Mouse (Mus musculus) embryo, embryonic 9.5 days (tissue): ENCODE measurements around the gene Capn9.

Experiments
- DNase-seq: peaks from one replicate; pipeline ENCODE4 v3.0.0-alpha.2; 2017; ENCODE audit errors: extremely low spot score

Capn9 gene

DNA sequence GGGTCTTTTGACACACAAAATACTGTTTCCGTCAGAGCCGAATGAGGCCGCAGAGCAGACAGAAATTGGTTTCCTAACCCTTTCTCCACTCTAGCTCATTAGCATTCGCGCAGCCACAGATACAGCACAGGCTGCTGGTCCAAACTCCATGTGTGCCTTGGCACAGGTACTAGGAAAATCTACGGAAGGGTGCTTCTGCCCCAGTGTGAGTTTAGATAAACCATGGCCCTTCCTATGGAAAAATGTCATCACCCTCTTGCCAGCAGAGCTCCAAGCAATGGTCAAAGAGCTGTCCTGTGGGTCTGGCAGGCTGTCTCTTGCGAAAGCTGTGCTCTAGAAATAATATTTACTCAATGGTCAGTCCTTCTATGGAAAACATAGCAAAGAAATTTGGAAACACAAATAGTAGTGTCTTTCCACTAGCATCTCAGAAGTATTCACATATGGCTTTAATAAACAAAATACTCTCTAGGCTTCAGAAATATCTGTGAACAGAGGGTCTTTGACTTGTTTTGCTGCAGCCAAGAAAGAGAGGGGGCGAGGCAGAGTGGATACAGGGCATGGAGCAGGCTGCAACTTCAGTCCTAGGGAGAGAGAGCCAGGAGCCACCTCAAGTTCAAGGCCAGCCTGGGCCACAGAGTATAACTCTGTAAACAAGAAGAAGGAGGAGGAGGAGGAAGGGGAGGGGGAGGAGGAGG is 4.0 kb upstream of the Capn9 start:
- no peak for DNase-seq

DNA sequence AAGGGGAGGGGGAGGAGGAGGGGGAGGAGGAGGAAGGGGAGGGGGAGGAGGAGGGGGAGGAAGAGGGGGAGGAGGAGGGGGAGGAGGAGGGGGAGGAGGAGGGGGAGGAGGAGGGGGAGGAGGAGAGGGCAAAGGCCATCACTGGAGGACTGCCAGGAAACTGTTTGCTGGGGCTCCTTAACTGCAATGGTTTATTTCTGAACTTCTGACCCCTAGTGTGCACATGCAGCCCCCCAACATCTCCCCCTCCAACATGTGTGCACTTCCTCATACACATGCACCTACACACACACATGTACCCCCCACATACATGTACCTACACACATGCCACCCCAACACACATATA is 3.5 kb upstream of the Capn9 start:
- no peak for DNase-seq

DNA sequence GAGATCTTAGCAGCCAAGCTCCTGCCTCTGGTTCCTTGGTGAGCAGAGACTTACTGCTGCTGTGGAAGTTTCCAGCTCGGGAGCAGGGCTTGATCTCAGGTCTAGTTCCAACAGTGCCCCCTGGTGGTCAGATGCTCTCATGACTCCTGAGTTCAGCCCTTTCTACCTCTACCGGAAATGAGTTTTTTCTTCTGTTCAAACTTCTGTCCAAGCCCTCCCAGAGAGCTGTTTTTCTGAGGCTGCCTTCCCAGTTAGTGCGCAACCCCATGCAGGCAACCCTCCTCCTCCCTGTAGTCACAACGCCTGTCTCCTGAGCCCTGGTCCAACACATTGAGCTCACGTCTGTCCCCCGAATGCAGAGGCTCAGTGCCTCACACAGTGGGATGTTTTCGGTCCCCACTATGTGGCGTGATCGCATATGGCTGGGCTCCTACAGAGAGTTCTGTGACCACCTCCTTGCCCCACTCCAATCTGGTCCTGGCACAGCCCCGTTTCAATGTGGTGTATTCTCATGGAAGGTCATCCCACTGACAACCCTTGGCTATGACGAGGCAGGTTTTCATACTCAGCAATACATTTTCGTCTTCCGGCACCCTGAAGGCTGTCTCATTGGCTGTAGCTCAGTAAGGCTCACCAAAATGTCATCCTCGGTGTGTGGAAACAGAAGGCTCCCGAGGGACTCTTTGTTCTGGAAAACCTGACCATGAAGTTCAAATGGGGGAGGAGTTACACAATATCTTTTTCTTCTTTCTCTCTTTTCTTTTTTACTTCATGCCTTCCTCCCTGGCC is 2.2 kb upstream of the Capn9 start:
- DNase-seq = peak; percentile 86

DNA sequence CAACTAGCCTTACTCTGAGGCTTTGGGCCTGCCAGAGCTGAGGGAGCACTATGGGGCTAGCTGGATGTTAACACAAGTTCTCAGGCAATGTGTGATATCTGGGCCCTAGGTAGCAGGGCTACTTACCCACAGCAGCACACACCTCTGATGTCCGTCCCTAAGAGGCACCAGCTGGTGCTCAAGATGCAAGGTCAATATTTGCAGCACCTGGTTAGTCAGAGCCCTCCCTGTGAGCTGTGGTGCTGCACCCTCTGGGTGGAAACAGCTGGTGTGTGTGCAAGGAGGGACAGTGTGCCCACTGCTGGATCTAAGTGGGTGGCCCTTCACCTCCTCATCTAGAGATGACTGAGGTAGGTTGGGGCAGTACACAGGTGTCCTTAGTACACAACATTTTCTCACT is 840 bp downstream of the Capn9 start:
- no peak for DNase-seq

DNA sequence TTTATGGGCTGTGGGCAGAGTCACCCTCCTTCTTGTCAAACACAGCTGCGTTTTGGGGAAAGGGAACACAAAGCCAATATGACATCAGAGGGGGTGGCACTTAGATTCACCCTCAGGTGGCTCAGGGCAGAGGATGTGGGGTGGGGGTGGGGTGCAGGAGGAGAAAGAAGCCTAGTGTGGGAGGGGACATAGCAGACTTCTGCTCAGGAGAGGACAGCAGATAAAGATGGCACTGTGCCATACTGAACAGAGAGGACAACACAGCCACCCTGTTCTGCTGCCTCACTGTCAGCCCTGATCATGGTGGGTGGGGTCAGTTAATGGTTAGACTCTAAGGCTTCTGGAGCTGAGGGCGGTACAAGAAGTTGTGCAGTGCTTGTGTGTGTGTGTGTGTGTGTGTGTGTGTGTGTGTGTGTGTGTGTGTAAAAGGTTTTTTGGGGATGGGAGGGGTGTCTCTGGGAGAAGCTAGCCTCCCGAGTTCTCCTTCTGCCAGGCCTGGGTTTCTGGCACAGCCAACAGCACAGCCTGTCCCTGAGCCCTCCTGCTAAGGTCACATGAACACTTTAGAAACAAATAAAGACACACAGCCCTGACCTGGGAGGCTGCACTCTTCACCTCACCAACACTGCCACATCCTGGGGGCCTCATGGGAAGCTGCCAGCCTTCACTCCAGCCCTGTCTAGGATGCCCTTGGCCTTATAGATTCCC is 10.0 kb downstream of the Capn9 start:
- DNase-seq = no peak

DNA sequence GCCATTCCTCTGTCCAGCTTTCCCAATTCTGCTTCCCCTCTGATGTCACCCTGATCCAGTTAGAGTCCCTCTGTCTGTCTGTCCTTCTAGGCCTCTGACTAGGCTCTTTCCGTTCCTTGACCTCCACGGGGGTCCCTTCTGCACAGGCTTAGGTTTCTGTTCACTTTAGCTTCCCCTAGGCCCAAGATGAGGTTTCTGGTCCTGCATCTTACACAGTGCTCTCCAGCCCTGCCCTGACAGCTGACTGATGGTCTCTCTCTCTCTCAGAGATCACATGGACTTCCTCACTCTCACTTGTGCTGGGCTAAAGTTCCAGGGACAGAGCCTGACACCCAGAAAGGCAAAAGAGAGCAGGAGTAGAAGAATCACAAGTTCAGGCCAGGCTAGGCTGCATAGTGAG is 10.6 kb downstream of the Capn9 start:
- DNase-seq = no peak

DNA sequence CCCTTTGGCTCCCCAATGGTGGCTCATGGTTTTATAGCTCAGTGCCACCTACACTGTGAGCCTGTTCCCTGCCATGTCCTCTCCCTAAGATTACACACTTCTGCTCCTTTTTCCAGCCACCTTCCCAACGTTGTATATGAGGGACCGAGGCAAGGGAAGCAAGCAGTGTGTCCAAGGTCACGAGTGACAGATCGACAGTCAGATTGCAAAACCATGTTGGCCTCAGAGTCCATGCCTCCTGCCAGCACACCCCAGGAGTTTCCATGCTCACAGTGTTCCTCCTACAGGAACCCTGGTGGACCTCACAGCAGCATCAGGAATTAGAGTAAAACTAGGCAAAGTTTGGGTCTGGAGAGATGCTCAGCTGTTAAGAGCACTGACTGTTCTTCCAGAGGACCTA is 13.5 kb downstream of the Capn9 start:
- no peak for DNase-seq

DNA sequence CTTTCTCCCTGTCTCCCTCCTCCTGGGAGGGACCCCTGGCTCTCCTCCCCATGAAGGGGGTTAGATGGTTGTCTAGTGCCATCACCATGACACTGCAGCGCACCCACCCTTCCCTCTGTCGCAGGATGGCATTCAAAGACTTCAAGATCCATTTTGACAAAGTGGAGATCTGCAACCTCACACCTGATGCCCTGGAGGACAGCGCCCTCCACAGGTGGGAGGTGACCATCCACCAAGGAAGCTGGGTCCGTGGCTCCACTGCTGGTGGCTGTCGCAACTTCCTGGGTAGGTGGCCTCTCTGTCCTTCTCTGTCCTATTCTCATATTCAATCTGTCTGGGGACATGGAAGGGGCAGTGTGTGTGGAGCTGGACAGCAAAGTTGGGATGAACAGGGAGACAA is 28.2 kb downstream of the Capn9 start:
- no peak for DNase-seq

DNA sequence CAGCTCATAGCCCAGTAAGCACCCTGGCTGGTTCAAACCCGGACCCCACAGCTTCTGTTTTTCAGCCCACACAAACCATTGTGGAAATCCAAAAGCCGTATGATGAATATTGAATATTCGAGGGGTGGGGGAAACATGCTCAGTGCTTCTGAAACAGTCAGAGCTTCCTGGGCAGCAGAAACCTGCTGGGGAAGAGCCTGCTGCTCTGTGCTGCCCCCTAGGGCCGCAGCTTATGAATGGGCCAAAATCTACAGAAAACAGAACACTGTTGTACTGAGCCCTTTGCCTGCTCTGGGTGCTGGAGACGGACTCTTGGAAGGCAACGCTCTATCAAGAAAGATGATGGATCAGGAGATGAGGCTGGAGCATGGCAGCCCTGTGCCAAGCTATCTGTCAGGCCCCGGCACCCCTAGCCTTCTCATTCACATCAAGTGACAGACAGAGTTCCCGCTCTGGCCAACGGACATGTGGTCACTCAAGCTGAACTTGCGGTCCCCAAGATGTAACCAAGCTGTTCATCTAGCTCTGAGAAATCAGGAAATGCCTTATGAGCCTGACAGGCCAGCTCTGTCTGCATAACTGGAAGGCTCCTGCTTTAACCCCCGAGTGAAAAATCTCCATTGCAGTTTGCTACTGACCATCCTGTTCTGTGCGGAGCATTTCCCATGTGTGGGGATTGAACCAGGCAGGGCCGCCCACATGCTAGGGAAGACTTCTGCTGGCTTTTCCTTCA is 32.5 kb downstream of the Capn9 start:
- DNase-seq = no peak

DNA sequence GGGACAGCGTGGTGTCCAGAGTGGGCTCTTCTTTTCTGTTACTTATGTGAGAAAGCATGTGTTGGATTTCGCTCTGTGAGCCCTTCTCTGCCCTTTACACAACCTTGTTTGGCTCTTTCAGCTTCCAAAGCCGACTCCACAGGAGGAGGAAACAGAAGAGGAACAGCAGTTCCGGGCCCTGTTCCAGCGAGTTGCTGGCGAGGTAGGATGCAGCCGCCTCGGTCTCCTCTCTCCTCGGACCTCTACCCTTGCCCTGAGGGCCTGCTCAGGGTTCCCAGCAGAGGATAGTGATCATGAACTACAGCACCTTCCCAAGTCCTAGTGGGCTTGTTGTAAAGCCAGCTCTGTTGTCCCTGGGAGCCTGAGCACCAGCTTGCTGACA is 33.1 kb downstream of the Capn9 start:
- no peak for DNase-seq

DNA sequence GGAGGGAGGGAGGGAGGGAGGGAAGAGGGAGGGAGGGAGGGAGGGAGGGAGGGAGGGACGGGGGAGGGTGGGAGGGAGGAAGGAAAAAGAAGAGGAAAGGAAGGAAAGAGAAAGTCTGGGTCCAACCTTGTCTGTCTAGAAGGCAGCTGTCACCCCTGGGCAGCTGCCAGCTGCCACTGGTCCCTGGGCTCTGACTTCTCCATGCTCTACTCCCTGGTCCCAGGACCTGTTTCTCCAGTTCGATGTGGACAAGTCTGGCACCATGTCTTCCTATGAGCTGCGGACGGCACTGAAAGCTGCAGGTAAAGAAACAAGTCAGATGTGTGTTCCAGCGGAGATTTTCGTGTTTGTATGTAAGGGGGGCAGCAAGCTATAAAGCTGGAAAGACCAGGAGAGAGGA is 38.4 kb downstream of the Capn9 start:
- DNase-seq = no peak

DNA sequence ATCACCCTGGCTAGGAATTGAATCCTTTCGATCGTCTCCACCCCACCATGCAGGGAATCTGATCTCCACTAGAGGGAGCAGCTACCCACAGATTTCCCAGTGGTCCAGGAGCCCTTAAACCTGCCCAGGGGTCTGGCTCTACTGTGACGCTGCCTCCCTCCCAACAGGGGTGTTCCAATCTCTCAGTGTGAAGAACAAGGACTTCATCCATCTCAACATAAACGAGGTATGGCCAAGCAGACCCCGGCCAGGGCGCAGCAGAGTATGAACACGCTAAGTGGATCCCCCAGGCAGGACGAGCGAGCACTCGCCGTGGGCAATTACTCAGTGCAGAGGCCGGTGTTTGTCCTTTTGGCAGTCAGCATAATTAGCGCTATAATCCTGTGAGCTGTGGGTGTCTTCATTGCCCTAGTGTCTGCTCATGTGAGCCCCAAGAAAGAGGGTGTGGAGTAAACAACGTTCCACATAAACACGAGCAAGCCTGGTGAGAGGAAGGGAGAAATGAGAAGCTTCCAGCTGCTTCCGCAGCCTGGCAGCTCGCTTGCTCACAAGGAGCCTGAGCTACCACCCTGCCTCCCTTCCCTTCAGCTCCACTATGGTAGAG is 41.5 kb downstream of the Capn9 start:
- DNase-seq = peak; percentile 73

DNA sequence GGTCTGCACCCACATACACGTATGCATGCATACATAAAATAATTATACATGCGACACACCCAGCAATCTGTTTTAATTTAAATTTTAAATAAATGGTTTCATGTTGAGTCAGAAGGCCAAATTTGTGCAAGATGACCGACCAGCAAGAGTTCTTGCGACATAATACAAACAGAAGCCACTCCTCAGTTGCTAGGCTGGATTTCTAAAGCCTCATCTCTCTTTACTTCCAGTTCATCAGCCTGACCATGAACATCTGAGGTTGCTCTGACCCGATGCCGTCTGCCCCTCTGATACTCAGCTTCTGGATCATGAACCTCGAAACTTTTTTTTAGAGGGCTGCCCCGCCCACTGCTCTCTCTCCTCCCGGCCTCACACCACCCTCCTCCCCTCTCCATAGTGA is 42.3 kb downstream of the Capn9 start:
- DNase-seq = no peak

DNA sequence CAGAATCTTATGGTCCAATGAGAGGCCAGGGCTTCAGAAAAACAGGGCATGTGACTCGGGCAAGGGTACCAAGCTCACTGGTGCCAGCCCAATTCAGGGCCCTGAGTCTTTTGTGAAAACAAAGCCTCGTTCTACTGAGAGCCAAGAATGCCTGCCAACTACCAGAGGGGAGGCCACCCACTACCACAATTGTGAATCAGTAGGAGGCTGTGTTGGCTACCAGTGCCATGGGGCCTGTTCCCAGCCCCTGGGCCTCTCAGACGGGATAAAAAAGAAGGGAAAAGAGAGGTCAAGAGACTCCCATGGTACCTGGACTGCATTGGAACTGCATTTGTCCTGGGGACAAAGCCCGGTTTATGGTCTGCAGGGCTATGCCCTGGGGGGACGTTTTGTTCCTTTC is 45.3 kb downstream of the Capn9 start:
- DNase-seq = no peak

DNA sequence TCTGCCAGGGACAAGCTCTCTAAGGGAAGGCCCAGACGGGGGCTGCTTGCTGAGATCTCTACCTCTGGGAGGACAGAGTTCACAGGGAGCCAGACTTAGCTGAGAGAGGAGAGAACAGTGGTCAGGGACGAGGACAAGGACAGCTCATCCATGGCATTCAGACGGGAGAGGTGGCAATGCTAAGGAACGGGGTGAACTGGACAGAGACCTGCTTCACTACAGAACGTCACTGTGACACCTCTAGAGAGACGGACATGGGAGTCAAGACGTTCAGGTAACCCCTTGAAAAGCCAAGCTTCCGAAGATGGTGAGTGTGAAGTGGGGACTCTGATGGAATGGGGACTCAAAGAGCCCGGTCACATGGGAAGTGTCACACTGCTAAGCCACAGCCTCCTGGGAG is 50.3 kb downstream of the Capn9 start:
- no peak for DNase-seq

DNA sequence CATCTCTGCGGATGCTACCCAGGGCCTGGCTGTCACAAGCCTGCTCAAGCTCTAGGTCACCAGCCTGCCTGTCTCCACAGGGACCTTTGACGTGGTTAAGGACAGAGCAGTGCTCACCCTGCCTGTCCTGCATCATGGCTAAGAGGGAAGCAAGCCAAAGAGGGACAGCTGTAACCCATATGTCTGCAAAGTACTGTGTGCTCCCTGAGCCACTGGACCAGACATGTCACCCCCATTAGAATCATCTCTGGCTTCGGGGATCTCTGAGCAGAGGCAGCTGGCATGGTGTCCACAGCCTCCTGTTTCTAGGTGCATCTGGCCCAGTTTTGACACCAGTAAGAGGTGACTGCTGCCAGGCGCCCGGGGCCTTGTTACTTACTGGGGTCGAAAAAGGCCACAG is 54.6 kb downstream of the Capn9 start:
- no peak for DNase-seq

DNA sequence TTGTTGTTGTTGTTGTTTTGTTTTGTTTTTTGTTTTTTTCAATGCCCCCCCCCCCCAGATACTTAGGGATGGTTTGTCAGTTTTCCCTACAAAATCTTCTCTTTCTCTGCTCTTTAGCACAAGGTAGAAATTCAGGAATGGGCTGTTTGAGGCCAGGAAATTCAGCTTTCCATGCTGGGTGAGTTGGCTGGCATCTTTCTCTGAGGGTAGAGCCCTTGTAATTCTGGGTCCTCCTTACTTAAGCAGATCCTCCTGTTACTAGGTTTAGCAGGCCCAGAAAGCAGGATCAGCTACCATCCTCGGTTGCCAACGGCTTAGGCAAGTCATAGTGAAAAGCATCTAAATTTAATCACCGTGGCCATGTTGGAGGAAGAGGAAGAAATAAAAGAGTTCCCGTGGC is 55.0 kb downstream of the Capn9 start:
- DNase-seq = no peak

DNA sequence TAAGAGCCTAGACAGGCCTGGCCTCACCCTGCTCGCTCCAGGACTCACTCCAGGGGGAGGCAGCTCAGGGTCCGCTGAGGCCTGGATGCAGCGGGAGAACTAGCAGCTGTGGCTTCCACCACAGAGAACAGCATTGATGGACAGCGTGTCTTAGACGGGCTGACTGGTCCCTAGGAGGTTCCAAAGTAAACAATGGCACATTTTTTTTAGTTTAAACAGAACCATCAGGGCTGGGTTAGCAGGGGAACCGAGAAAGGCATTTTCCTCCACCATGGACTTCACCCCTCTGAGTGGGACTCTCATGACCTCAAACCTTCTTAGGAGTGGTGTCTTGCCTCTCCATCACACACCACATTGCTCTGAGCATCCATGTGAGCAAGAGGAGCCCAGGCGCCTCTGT is 56.1 kb downstream of the Capn9 start:
- DNase-seq = no peak

DNA sequence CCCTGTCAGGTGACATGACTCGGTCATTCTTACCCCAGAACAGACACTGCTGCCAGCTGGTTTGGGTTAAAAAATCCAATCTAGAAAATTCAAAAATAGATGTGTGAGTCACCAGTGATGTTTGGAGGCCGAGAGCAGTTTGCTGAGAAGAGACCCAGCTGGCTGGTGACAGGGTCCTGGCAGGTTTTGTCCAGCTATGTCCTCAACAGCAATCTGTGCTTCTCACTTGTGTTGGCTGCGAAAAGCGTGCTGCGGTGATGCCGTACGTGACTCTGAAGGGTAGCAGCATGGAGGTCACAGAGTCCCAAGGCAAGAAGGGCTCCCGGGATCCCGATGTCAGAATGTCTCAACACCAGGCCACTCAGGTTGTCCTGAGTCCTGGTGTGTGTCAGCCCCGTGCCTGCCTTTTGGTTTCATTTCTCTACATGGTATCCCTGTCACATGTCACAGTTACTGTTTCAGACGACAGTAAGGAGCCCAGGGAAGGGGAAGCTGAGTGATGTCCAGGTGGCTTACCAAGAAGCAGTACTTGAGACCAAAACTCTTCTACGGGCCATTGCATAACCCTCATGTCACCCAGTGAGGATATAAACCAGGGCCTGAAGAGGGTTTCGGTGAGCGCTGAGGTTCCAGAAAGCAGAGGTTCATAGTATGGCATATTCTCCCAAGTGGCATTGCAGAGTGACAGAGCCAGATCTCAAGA is 57.2 kb downstream of the Capn9 start:
- no peak for DNase-seq

DNA sequence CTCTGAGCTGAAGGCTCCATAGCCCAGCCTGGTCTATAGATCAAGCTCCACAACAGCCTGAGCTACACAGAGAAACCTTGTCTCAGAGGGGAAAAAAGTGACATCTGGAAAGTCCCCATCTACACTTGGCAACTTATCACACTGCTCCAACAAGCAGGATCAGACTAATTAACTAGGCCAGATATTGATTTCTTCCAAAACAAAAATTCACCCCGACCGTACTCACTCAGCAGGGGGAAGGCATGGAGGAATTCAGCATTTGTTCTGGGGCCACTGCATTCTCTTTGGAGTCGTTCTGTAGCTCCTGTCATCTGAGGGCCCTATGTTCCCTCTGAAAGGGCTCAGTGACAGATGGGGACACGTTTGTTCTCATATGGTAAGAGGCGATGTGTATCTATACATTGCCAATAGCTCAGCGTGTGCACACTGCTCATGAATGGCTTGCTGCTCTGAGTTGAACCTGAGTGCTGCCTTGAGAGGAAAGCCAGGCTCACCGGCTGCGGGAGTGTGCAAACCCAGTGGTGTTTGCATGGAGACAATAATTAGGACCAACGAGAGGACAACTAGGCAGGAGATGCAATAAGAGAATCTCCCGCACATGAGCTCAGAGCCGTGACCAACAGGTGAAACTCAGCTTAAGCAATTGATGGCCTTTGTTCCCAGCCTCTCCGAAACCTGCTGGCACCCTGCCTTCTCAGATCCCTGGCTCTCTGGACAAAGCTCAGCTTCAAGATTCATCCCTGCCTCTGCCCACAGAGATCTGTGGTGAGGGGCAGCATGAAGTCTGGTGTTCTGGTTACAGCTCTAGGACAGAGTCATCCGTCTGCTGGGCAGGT is 58.7 kb downstream of the Capn9 start:
- DNase-seq = no peak

DNA sequence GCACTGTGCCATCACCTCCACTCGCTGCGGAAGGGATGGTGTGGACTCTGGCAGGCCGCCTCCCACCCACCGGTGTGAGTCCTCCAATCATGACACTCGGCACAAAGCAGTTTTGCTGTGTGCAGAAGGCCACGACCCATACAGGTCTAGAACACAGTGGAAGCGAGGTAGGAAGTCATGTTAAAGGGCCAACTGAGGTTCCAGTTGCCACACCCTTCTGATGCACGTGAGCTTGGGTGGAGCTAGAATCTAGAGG is 59.3 kb downstream of the Capn9 start:
- no peak for DNase-seq
